Mouse (Mus musculus) adipose tissue, adult 10 weeks (tissue): Measurements from ENCODE around the gene Gm13693. TPM values are rescaled to one million over a fixed set of nuclear protein-coding genes. Genes with fewer than 3 reads are reported as not detected.

Experiments used
- polyA plus RNA-seq: library from polyadenylated mRNA; stranded (reverse); fragments of 350-450 nt; fragmentation: Illumina TruSeq; extraction: RNeasy Lipid Tissue Mini Kit (QIAGEN cat#74804); gene quantifications from one replicate; pipeline ENCODE4 v1.2.3, GENCODE M21; 2014; ENCODE audit warnings: low read depth, low replicate concordance

The Gm13693 gene
- polyA plus RNA-seq: not detected

DNA sequence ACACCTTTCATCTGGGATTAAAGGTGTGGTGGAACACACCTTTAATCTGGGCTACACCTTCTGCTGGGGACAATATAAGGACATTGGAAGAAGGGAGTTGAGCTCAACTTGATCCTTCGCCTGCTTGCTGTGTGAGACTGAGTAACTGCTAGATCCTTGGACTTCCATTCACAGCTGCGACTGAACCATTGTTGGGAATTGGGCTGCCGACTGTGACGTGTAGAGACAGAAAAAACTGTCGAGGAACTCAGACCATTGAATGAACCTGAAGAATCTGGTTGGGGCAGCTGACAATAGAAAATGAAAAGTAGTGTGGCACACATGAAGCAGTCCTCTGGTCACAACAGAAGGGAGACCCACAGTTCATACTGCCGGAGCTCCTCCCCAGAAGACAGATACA, at the start of gene Gm13693:
Gene Gm13693 (plus strand): TSS at position 301 of the 400 bp plus-strand sequence.

GRCm38 (mm10) chr2:83940931-83941361, 20.4 kb upstream of the Gm13693 start, which contains the start of gene Zswim2:
TSS of gene Zswim2 (minus strand) at chr2:83941228.

GRCm38 (mm10) chr2:83955393-83955792, 5.9 kb upstream of the Gm13693 start, which contains the start of gene Gm13698:
TSS of gene Gm13698 (plus strand) at chr2:83955693.

DNA sequence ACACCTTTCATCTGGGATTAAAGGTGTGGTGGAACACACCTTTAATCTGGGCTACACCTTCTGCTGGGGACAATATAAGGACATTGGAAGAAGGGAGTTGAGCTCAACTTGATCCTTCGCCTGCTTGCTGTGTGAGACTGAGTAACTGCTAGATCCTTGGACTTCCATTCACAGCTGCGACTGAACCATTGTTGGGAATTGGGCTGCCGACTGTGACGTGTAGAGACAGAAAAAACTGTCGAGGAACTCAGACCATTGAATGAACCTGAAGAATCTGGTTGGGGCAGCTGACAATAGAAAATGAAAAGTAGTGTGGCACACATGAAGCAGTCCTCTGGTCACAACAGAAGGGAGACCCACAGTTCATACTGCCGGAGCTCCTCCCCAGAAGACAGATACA, 5.7 kb downstream of the Gm13693 start, which contains the start of gene Gm13695:
Gene Gm13695 (plus strand): TSS at position 301 of the 400 bp plus-strand sequence.

GRCm38 (mm10) chr2:83972823-83973222, 11.5 kb downstream of the Gm13693 start, which contains the start of gene Gm13696:
TSS of gene Gm13696 (plus strand) at chr2:83973123.

DNA sequence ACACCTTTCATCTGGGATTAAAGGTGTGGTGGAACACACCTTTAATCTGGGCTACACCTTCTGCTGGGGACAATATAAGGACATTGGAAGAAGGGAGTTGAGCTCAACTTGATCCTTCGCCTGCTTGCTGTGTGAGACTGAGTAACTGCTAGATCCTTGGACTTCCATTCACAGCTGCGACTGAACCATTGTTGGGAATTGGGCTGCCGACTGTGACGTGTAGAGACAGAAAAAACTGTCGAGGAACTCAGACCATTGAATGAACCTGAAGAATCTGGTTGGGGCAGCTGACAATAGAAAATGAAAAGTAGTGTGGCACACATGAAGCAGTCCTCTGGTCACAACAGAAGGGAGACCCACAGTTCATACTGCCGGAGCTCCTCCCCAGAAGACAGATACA, 17.3 kb downstream of the Gm13693 start, which contains the start of gene Gm13694:
Gene Gm13694 (plus strand): TSS at position 301 of the 400 bp plus-strand sequence.

GRCm38 (mm10) chr2:83984443-83984842, 23.1 kb downstream of the Gm13693 start, which contains the start of gene Gm13697:
TSS of gene Gm13697 (plus strand) at chr2:83984743.

DNA sequence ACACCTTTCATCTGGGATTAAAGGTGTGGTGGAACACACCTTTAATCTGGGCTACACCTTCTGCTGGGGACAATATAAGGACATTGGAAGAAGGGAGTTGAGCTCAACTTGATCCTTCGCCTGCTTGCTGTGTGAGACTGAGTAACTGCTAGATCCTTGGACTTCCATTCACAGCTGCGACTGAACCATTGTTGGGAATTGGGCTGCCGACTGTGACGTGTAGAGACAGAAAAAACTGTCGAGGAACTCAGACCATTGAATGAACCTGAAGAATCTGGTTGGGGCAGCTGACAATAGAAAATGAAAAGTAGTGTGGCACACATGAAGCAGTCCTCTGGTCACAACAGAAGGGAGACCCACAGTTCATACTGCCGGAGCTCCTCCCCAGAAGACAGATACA, 28.9 kb downstream of the Gm13693 start, which contains the start of gene Gm13691:
Gene Gm13691 (plus strand): TSS at position 301 of the 400 bp plus-strand sequence.

Other genes starting within 250 kb of the Gm13693 start
- 23.3 TPM for gene Itgav, start 237.1 kb upstream of the Gm13693 start, polyA plus RNA-seq
- 1.2 TPM for gene Fam171b, start 148.9 kb upstream of the Gm13693 start, polyA plus RNA-seq
- 2.0 TPM for gene Zswim2, start 20.3 kb upstream of the Gm13693 start, polyA plus RNA-seq
- not detected for gene Gm13698, start 5.8 kb upstream of the Gm13693 start, polyA plus RNA-seq
- gene Gm13695, start 5.8 kb downstream of the Gm13693 start, polyA plus RNA-seq: not detected
- gene Gm13696, start 11.6 kb downstream of the Gm13693 start, polyA plus RNA-seq: not detected
- gene Gm13694, start 17.4 kb downstream of the Gm13693 start, polyA plus RNA-seq: not detected
- gene Gm13697, start 23.2 kb downstream of the Gm13693 start, polyA plus RNA-seq: not detected
- gene Gm13691, start 29.1 kb downstream of the Gm13693 start, polyA plus RNA-seq: not detected